Mouse (Mus musculus): Measurements from ENCODE around the gene Crip2. TPM values are rescaled to one million over a fixed set of nuclear protein-coding genes. Genes with fewer than 3 reads are reported as not detected.

Crip2 gene
- total RNA-seq (2023), result 1 to 10 TPM; 4.0 to 5.6 TPM

DNA sequence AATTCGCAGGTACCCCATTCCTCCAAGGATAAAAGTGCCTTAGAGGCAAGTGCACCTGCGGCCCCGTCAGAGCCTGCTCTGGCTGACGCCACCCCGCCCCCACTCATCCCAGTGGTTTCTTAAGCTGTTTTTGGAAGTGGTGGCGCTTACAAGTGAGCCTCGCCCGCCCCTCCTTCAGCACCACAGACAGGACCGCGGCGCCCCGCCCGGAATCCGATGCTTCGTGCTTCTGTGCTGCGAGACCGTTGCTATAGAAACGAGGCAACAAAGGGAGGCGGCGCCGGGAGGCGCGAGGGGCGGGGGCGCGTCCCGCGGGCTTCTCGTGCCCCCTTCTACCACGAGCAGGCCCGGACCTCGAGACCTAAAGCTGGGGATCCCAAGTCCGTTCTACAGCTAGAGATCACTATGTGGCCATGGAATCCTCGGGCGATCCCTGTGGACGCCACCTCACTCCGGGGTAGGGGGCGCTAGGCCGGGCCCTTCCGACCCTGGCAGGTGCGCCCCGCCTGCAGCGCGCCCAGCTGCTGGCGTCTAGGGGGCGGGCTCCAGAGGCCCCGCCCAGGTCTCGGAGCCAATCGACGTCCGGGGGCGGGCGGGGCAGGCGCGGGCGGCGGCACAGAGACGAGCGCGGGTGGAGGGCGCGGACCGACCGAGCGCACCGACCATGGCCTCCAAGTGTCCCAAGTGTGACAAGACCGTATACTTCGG is at the start of gene Crip2:
Gene Crip2 (plus strand): TSS at position 329 of the 708 bp plus-strand sequence.

DNA sequence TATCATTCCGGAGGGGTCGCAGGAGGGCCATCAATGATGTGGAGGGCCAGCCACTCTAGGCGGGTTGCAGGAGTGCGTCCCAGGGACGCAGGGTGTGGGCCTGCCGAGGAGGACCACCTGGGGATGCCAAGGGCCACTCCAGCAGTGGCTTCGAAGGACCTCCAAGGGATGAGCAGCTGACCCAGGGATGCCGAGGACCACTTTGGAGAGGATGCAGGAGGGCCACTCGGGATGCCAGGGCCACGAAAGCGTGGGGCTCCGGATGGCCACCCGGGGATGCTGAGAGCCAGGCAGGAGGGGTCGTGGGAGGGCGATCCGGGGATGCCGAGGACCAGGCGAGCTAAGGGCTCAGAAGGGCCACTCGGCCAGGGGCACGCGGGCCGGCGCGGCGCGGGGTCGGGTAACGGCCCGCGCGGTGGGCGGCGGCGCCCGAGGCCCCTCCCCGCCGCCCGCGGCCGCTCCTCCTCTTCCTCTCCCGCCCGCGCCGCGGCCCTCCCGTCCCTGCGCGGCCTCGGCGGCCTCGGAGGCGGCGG is 42.2 kb upstream of the Crip2 start, which contains the start of gene Mta1:
Gene Mta1 (plus strand): TSS at position 530 of the 533 bp plus-strand sequence.

DNA sequence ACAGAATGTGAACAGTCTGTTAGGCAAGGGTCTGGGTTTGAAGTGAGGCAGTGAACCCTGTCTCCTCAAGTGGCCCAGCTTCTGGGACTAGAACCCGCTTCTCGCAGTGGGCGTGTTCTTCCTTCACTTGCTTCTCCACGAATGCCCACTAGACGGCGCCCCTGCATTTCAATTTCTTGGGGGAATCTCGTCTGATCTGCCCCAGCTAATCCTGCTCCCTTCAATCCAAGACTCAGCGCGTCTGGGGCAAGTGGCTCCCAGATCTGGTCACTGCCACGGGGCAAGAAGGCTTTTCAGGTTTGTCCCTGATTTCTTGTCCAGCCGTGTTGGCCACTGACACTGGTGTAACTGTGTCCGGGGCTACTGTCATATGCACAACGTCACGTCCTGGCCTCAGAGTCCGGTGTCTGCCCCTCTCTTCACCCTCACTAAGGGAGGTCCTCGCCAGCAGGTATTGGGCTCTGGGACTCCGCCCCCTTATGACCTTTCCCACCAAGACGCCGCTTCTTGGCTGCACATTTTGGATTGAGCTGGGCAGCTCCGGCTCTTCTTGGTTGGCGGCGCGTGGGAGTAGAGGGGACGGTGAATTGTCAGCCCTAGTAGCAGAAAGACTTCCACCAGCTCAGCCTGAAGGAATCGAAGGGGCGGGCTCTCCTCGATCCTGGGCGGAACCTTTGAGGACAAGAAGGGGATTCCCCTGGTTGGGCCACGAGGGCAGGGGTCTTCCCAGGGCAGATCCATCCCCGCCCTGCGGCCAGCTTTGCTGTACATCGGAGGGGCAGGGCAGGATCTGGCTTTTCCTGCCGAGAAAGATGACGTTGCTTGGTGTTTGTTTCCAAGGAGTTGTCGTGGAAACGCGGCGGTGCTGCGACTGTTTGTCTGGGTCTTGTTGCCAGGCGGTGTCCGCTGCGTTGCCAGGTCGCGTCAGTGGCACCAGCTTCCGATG is 6.3 kb downstream of the Crip2 start, which contains the start of gene Crip1:
Gene Crip1 (plus strand): TSS at position 205 of the 946 bp plus-strand sequence.

DNA sequence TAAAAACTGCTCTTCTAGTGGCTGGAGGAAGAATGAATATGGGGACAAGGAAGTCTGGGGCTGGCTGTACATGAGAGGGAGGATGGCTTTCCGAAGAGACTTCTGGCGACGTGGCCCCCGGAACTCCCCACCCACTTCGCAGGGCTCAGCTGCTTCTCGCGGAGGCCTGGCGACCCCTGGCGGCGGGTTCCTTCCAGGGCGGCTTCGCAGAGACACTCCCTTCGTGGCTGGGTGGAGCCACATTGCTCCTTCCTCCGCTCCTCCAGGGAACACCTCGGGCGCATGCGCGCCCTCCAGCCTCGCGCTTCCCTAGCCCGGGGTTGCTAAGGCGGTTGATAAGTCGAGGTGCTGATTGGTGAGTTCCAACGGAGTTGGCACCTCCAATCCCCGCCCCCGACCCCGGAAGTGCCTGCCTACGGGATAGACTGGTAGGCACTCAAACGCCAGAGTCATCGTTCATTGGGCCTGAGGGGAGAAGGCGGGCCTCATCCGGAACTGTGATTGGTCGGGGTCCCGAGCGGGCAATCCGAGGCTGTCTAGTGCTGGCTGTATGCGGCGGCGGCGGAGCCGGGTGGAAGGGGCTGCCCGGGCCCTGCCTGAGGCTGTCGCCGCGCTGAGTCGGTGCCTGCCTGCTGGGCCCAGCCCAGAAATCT is 16.0 kb downstream of the Crip2 start, which contains the start of gene Tedc1:
Gene Tedc1 (plus strand): TSS at position 535 of the 653 bp plus-strand sequence.

DNA sequence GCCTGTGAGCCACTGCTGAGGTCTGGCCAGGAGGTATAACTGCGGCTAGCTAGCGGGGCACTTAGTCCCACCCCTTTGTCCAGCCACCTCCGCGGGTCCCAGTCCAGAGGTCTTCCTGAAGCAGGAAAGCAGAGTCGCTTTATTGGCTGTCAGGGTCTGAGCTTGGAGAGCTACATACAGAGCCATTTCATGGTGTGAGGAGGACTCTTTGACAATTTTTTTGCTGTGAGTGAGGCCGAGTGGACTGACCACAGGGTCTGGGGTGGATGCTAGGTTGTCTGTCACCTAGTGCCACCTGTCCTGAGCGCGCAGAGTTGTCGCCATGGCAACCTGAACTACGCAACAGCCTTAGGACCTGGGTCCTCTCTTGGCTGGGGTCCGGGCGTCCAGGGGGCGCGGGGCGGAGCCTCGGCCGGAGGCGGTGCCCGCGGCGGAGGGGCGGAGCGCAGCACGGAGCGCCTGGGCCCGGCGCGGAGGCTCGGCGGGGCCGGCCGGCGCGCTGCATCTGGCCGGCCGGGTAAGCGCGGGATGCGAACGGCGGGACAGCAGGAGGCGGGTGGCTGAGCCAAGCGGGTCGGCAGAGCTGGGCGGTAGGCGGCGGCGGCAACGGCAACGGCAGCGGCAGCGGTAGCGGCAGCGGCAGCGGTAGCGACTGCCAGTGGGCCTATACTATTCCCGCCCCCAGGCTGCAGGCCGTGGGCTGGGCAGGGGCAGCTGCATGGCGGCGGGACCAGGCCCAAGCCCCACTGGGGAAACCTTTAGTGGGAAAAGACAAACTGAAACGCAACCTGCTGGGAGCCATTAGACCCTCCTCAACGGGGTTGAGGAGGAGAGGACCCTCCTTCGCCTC is 45.6 kb downstream of the Crip2 start, which contains the start of gene Tmem121:
Gene Tmem121 (plus strand): TSS at position 489 of the 850 bp plus-strand sequence.

Other genes with a start within 250 kb of the Crip2 start
- gene Jag2, start 210.5 kb upstream of the Crip2 start, total RNA-seq (2023), result 1 to 10 TPM in 1 of 2 experiments, under 1 TPM in 1; 0.18 to 1.6 TPM
- 10 to 100 TPM in 1 of 2 experiments, 1 to 10 TPM in 1; 8.3 to 10.0 TPM for gene Nudt14, start 198.1 kb upstream of the Crip2 start, total RNA-seq (2023)
- gene Btbd6, start 163.8 kb upstream of the Crip2 start, total RNA-seq (2023), result 1 to 10 TPM; 3.9 to 4.4 TPM
- gene Brf1, start 139.5 kb upstream of the Crip2 start, total RNA-seq (2023), result 10 to 100 TPM; 67.0 to 70.7 TPM
- gene Pacs2, start 125.7 kb upstream of the Crip2 start, total RNA-seq (2023), result 10 to 100 TPM; 55.3 to 75.9 TPM
- gene Tex22, start 65.7 kb upstream of the Crip2 start, total RNA-seq (2023), result under 1 TPM; 0.57 to 0.84 TPM
- gene Mta1, start 42.0 kb upstream of the Crip2 start, total RNA-seq (2023), result 10 to 100 TPM; 21.5 to 26.1 TPM
- 100 to 1,000 TPM; 504 to 788 TPM for gene Crip1, start 6.1 kb downstream of the Crip2 start, total RNA-seq (2023)
- 10 to 100 TPM; 10.8 to 12.3 TPM for gene Tedc1, start 16.2 kb downstream of the Crip2 start, total RNA-seq (2023)
- gene Tmem121, start 45.7 kb downstream of the Crip2 start, total RNA-seq (2023), result not detected

All from neutrophil, adult 59 days (primary cell).